Mouse (Mus musculus) kidney, postnatal 10 days (tissue): ENCODE measurements around the gene Gm13278.
"Not testable (repeated sequence)": the region's sequence is repeated elsewhere in the genome, so short reads cannot be mapped to it uniquely, and the experiment has no call there.

Experiments used
- DNase-seq: peaks from one replicate; pipeline ENCODE4 v3.0.0; 2021; ENCODE audit warnings: mixed read lengths

Gene Gm13278

GRCm38 (mm10) chr4:88793936-88794675, 2.8 kb downstream of the Gm13278 start, which contains the start of gene Gm13275:
Gene Gm13275, plus strand, starts transcription at chr4:88794487.
- peak; percentile 50 for DNase-seq

DNA sequence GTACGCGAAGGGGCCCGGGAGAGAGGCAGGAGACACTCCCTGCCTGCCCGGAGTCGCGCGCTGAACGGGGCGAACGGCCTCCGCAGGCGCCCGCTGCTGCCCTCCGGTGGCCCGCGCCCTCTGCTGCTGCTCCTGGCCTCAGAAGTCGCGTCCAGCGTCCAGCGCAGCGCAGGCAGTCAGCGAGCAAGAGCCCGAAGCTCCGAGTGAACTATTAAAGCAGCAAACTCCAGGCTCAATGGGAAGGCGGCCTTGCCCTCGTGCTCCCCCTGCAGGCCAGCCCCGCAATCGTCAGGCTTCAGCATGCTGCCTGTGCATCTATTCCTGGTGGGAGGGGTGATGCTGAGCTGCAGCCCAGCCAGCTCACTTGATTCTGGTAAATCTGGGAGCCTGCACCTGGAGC, 5.7 kb downstream of the Gm13278 start, which contains the start of gene Gm13279:
Gm13279 (plus strand) TSS at position 301 of the 400 bp plus-strand sequence.
- DNase-seq: not testable (repeated sequence)

GRCm38 (mm10) chr4:88799365-88799764, 8.0 kb downstream of the Gm13278 start, which contains the start of gene Gm13285:
Gene Gm13285, plus strand, starts transcription at chr4:88799665.
- not testable (repeated sequence) for DNase-seq

DNA sequence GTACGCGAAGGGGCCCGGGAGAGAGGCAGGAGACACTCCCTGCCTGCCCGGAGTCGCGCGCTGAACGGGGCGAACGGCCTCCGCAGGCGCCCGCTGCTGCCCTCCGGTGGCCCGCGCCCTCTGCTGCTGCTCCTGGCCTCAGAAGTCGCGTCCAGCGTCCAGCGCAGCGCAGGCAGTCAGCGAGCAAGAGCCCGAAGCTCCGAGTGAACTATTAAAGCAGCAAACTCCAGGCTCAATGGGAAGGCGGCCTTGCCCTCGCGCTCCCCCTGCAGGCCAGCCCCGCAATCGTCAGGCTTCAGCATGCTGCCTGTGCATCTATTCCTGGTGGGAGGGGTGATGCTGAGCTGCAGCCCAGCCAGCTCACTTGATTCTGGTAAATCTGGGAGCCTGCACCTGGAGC, 11.6 kb downstream of the Gm13278 start, which contains the start of gene Gm13287:
Gm13287 (plus strand) TSS at position 301 of the 400 bp plus-strand sequence.
- DNase-seq: not testable (repeated sequence)

- not testable (repeated sequence) for DNase-seq
Observed at GRCm38 (mm10) chr4:88805231-88805630, 13.9 kb downstream of the Gm13278 start, which contains the start of gene Gm13288. Gene Gm13288, plus strand, starts transcription at chr4:88805531.

- peak; percentile 53 for DNase-seq
Observed at GRCm38 (mm10) chr4:88805761-88806160, 14.4 kb downstream of the Gm13278 start.

DNA sequence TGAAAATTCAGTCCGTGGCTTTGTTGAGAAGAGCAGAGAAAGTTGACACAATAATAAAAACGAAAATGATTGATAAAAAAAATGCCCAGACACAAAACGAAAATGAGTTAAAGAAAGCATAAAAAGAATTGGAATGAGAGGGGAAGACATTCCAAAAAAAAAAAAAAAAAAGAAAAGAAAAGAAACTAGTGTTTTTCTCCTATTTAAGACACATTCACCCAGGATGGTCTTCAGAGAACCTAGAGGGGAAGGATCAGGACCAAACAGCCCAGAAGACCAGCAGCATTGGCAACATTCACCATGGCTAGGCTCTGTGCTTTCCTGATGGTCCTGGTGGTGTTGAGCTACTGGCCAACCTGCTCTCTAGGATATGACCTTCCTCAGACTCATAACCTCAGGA, 24.6 kb downstream of the Gm13278 start, which contains the start of gene Ifna7:
Ifna7 (plus strand) TSS at position 301 of the 400 bp plus-strand sequence.
- no peak for DNase-seq

DNA sequence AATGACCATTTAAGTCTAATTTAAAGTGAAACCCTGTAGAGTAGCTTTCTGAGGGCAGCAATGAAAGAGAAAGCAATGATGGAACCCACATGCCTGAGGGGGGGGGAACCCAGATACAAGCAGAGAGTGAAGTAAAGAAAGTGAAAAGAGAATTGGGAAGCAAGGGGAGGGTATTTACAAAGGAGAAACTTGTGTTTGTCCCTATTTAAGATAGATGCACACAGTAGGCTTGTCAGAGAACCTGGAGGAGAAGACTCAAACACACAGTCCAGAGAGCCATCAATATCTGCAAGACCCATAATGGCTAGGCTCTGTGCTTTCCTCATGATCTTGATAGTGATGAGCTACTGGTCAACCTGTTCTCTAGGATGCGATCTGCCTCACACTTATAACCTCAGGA, 28.3 kb downstream of the Gm13278 start, which contains the start of gene Ifna11:
Ifna11 (plus strand) TSS at position 301 of the 400 bp plus-strand sequence.
- no peak for DNase-seq

DNA sequence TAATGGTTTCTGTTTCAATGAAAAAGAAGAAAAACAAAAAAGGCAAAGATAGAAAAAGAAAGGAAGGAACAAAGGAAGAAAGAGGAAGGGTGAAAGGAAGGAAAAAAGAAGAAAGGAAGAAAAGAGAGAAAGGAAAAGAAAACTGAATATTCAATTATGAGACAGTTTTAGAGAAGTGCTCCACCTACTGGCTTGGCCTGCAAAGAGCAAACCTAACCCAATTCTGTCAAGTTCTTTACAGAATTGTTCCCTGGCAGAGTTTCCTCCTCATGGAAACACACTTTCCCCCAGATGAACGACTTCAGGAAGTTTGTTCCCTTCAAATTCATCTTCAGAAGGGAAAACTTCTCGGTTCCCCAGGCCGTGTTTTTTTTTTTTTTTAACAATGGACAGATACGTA, 31.6 kb downstream of the Gm13278 start:
- peak; percentile 31 for DNase-seq

GRCm38 (mm10) chr4:88827116-88827515, 35.8 kb downstream of the Gm13278 start, which contains the start of gene Ifna6:
Gene Ifna6, plus strand, starts transcription at chr4:88827416.
- DNase-seq: not testable (repeated sequence)

- DNase-seq: peak; percentile 43
Observed at GRCm38 (mm10) chr4:88830523-88830922, 39.2 kb downstream of the Gm13278 start.

DNA sequence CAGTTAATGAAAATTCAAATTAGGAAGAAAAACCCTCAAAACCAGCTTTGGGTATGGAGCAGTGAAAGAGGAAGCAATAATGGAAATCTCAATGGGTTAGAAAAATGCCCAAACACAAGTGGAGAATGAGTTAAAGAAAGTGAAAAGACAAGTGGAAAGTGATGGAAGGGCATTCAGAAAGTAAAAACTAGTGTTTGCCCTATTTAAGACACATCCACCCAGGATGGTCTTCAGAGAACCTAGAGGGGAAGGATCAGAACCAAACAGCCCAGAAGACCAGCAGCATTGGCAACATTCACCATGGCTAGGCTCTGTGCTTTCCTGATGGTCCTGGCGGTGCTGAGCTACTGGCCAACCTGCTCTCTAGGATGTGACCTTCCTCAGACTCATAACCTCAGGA, 43.9 kb downstream of the Gm13278 start, which contains the start of gene Ifna5:
Ifna5 (plus strand) TSS at position 301 of the 400 bp plus-strand sequence.
- not testable (repeated sequence) for DNase-seq

DNA sequence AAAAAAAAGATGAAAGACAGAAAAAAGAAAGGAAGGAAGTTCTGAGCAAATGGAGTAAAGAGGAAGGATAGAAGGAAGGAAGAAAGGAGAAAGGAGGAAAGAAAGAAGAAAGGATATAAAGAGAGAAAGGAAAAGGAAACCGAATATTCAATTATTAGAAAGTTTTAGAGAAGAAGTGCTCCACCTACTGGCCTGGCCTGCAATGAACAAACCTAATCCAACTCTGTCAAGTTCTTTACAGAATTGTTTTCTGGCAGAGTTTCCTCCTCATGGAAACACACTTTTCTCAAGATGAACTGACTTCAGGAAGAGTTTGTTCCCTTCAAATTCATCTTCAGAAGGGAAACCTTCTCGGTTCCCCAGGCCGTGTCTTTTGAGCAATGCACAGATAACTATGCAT, 47.5 kb downstream of the Gm13278 start:
- DNase-seq: peak; percentile 15

- no peak for DNase-seq
Observed at GRCm38 (mm10) chr4:88840058-88840457, 48.7 kb downstream of the Gm13278 start.

DNA sequence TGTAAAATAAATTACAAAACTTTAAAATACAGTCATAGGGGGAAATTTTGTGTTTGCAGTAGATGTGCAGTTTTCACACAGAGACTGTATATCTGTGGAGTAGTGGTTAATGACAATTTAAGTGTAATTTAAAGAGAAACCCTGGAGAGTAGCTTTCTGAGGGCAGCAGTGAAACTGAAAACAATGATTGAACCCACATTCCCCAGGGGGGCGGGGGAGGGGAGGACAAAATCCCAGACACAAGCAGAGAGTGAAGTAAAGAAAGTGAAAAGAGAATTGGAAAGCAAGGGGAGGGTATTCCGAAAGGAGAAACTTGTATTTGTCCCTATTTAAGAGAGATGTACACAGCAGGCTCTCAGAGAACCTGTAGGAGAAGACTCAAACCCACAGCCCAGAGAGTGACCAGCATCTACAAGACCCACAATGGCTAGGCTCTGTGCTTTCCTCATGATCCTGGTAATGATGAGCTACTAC, 50.1 kb downstream of the Gm13278 start, which contains the start of gene Ifna4:
Ifna4 (plus strand) TSS at position 424 of the 474 bp plus-strand sequence.
- no peak for DNase-seq
